Mouse (Mus musculus): ENCODE measurements at regions not wholly inside any gene's neighbourhood (a gene's known extent, or its start where the extent isn't known, plus 50 kb on each side); places are given as distances from the start of the nearest gene placed in this dataset.

GRCm38 (mm10) chr19:26467179-26467651, 137.6 kb upstream of the Smarca2 start:
- peaks cover 5% of the 10 kb centered on the region for H3K4me1 ChIP-seq (ENCODE audit: control insufficient read depth, insufficient read depth, low read depth, low read length)
- peak overlapping the region; percentile 52 for H3K27ac ChIP-seq (ENCODE audit: low read depth, low read length)
- H3K4me2 ChIP-seq (ENCODE audit: low read length), result no peak overlapping the region
- H3K9ac ChIP-seq (ENCODE audit: low read depth, low read length), result no peak overlapping the region
- no peak overlapping the region for H3K4me3 ChIP-seq (ENCODE audit: low read length)
- H3K27me3 ChIP-seq (replicated peaks; ENCODE audit: control insufficient read depth, insufficient read depth, low read length), result no peaks in the 10 kb centered on the region
- WGBS, result 29% methylated on average over 5 of the region's 5 CpGs
- peak; percentile 63; the same call in 1 of the 2 replicates for ATAC-seq
- H3K36me3 ChIP-seq (ENCODE audit: control insufficient read depth, insufficient read depth, low read length), result no peaks in the 10 kb centered on the region
- no peaks in the 10 kb centered on the region for H3K9me3 ChIP-seq (ENCODE audit: control insufficient read depth, low read length)

GRCm38 (mm10) chr19:26472659-26473058, 132.2 kb upstream of the Smarca2 start:
- H3K9me3 ChIP-seq (ENCODE audit: control insufficient read depth, low read length), result no peaks in the 10 kb centered on the region
- no peak overlapping the region for H3K27ac ChIP-seq (ENCODE audit: low read depth, low read length)
- no peaks in the 10 kb centered on the region for H3K27me3 ChIP-seq (replicated peaks; ENCODE audit: control insufficient read depth, insufficient read depth, low read length)
- no peak overlapping the region for H3K4me2 ChIP-seq (ENCODE audit: low read length)
- H3K9ac ChIP-seq (ENCODE audit: low read depth, low read length), result no peak overlapping the region
- H3K36me3 ChIP-seq (ENCODE audit: control insufficient read depth, insufficient read depth, low read length), result no peaks in the 10 kb centered on the region
- ATAC-seq, result no peak
- H3K4me3 ChIP-seq (ENCODE audit: low read length), result no peak overlapping the region
- WGBS, result 86% methylated on average over 1 of the region's 1 CpGs
- 0 out of 2 replicates have a peak, but pooled peaks cover under 1% of the 10 kb centered on the region for H3K4me1 ChIP-seq (ENCODE audit: control insufficient read depth, insufficient read depth, low read depth, low read length)

GRCm38 (mm10) chr19:26473211-26473610, 131.6 kb upstream of the Smarca2 start:
- no peak overlapping the region for H3K4me3 ChIP-seq (ENCODE audit: low read length)
- H3K9me3 ChIP-seq (ENCODE audit: control insufficient read depth, low read length), result no peaks in the 10 kb centered on the region
- H3K9ac ChIP-seq (ENCODE audit: low read depth, low read length), result no peak overlapping the region
- no peak for ATAC-seq
- H3K4me1 ChIP-seq (ENCODE audit: control insufficient read depth, insufficient read depth, low read depth, low read length), result peaks cover 3% of the 10 kb centered on the region; the same call in 1 of the 2 replicates
- no peaks in the 10 kb centered on the region for H3K36me3 ChIP-seq (ENCODE audit: control insufficient read depth, insufficient read depth, low read length)
- H3K27ac ChIP-seq (ENCODE audit: low read depth, low read length), result no peak overlapping the region
- no peaks in the 10 kb centered on the region for H3K27me3 ChIP-seq (replicated peaks; ENCODE audit: control insufficient read depth, insufficient read depth, low read length)
- no peak overlapping the region for H3K4me2 ChIP-seq (ENCODE audit: low read length)
- WGBS, result 89% methylated on average over 3 of the region's 3 CpGs

- H3K4me1 ChIP-seq (ENCODE audit: control insufficient read depth, insufficient read depth, low read depth, low read length), result peaks cover 3% of the 10 kb centered on the region; the same call in 1 of the 2 replicates
- no peak overlapping the region for H3K9ac ChIP-seq (ENCODE audit: low read depth, low read length)
- no peaks in the 10 kb centered on the region for H3K36me3 ChIP-seq (ENCODE audit: control insufficient read depth, insufficient read depth, low read length)
- H3K9me3 ChIP-seq (ENCODE audit: control insufficient read depth, low read length), result no peaks in the 10 kb centered on the region
- no peak overlapping the region for H3K4me2 ChIP-seq (ENCODE audit: low read length)
- no peak for ATAC-seq
- H3K27me3 ChIP-seq (replicated peaks; ENCODE audit: control insufficient read depth, insufficient read depth, low read length), result no peaks in the 10 kb centered on the region
- no peak overlapping the region for H3K4me3 ChIP-seq (ENCODE audit: low read length)
- 45% methylated on average over 2 of the region's 2 CpGs for WGBS
- no peak overlapping the region for H3K27ac ChIP-seq (ENCODE audit: low read depth, low read length)
These were observed 129.7 kb upstream of the Smarca2 start for GRCm38 (mm10) chr19:26475197-26475596.

- H3K36me3 ChIP-seq (ENCODE audit: control insufficient read depth, insufficient read depth, low read length), result no peaks in the 10 kb centered on the region
- no peak overlapping the region for H3K4me2 ChIP-seq (ENCODE audit: low read length)
- no peak for ATAC-seq
- peaks cover 3% of the 10 kb centered on the region; the same call in 1 of the 2 replicates for H3K4me1 ChIP-seq (ENCODE audit: control insufficient read depth, insufficient read depth, low read depth, low read length)
- H3K9me3 ChIP-seq (ENCODE audit: control insufficient read depth, low read length), result no peaks in the 10 kb centered on the region
- no peak overlapping the region for H3K4me3 ChIP-seq (ENCODE audit: low read length)
- H3K27me3 ChIP-seq (replicated peaks; ENCODE audit: control insufficient read depth, insufficient read depth, low read length), result no peaks in the 10 kb centered on the region
- no peak overlapping the region for H3K27ac ChIP-seq (ENCODE audit: low read depth, low read length)
- 19% methylated on average over 2 of the region's 2 CpGs for WGBS
- H3K9ac ChIP-seq (ENCODE audit: low read depth, low read length), result no peak overlapping the region
These were observed 129.1 kb upstream of the Smarca2 start for GRCm38 (mm10) chr19:26475754-26476153.

GRCm38 (mm10) chr19:26478055-26478737, 126.7 kb upstream of the Smarca2 start:
- peak overlapping the region; percentile 17 for H3K4me2 ChIP-seq (ENCODE audit: low read length)
- no peak for ATAC-seq

GRCm38 (mm10) chr19:26484322-26484721, 120.5 kb upstream of the Smarca2 start:
- WGBS, result 82% methylated on average over 3 of the region's 3 CpGs
- H3K4me3 ChIP-seq (ENCODE audit: low read length), result no peak overlapping the region
- H3K27ac ChIP-seq (ENCODE audit: low read depth, low read length), result no peak overlapping the region
- H3K4me2 ChIP-seq (ENCODE audit: low read length), result no peak overlapping the region
- no peaks in the 10 kb centered on the region for H3K27me3 ChIP-seq (replicated peaks; ENCODE audit: control insufficient read depth, insufficient read depth, low read length)
- H3K36me3 ChIP-seq (ENCODE audit: control insufficient read depth, insufficient read depth, low read length), result no peaks in the 10 kb centered on the region
- no peak for ATAC-seq
- H3K9me3 ChIP-seq (ENCODE audit: control insufficient read depth, low read length), result no peaks in the 10 kb centered on the region
- no peaks in the 10 kb centered on the region for H3K4me1 ChIP-seq (ENCODE audit: control insufficient read depth, insufficient read depth, low read depth, low read length)
- no peak overlapping the region for H3K9ac ChIP-seq (ENCODE audit: low read depth, low read length)

More at GRCm38 (mm10) chr19:26478055-26478737, 126.7 kb upstream of the Smarca2 start:
- Histone ChIP-seq H3K4me3 (ENCODE audit: low read length) (no peak overlapping the region), H3K9ac (ENCODE audit: low read depth, low read length) (no peak overlapping the region), H3K27ac (ENCODE audit: low read depth, low read length) (no peak overlapping the region), H3K4me1 (ENCODE audit: control insufficient read depth, insufficient read depth, low read depth, low read length) (peaks cover 3% of the 10 kb centered on the region; the same call in 1 of the 2 replicates), H3K27me3 (replicated peaks; ENCODE audit: control insufficient read depth, insufficient read depth, low read length) (no peaks in the 10 kb centered on the region), H3K9me3 (ENCODE audit: control insufficient read depth, low read length) (no peaks in the 10 kb centered on the region), H3K36me3 (ENCODE audit: control insufficient read depth, insufficient read depth, low read length) (no peaks in the 10 kb centered on the region)
- WGBS, result 17% methylated on average over 16 of the region's 16 CpGs

GRCm38 (mm10) chr19:26492806-26493205, 112.0 kb upstream of the Smarca2 start:
- Histone ChIP-seq H3K27ac (ENCODE audit: low read depth, low read length) (no peak overlapping the region), H3K27me3 (replicated peaks; ENCODE audit: control insufficient read depth, insufficient read depth, low read length) (no peaks in the 10 kb centered on the region), H3K4me1 (ENCODE audit: control insufficient read depth, insufficient read depth, low read depth, low read length) (no peaks in the 10 kb centered on the region), H3K9ac (ENCODE audit: low read depth, low read length) (no peak overlapping the region), H3K4me2 (ENCODE audit: low read length) (no peak overlapping the region), H3K36me3 (ENCODE audit: control insufficient read depth, insufficient read depth, low read length) (no peaks in the 10 kb centered on the region), H3K4me3 (ENCODE audit: low read length) (no peak overlapping the region), H3K9me3 (ENCODE audit: control insufficient read depth, low read length) (no peaks in the 10 kb centered on the region)
- ATAC-seq, result no peak
- 82% methylated on average over 2 of the region's 2 CpGs for WGBS

GRCm38 (mm10) chr19:26501064-26501463, 103.8 kb upstream of the Smarca2 start:
- Histone ChIP-seq H3K4me3 (ENCODE audit: low read length) (no peak overlapping the region), H3K27ac (ENCODE audit: low read depth, low read length) (no peak overlapping the region), H3K36me3 (ENCODE audit: control insufficient read depth, insufficient read depth, low read length) (no peaks in the 10 kb centered on the region), H3K27me3 (replicated peaks; ENCODE audit: control insufficient read depth, insufficient read depth, low read length) (no peaks in the 10 kb centered on the region), H3K4me2 (ENCODE audit: low read length) (no peak overlapping the region), H3K9me3 (ENCODE audit: control insufficient read depth, low read length) (no peaks in the 10 kb centered on the region), H3K9ac (ENCODE audit: low read depth, low read length) (no peak overlapping the region), H3K4me1 (ENCODE audit: control insufficient read depth, insufficient read depth, low read depth, low read length) (no peaks in the 10 kb centered on the region)
- ATAC-seq, result no peak

All from hindbrain, embryonic 16.5 days (tissue).